Mouse (Mus musculus) cerebellum, adult 18-20 months (tissue): Measurements from ENCODE around the gene Phactr3.
"Not testable (repeated sequence)": the region's sequence is repeated elsewhere in the genome, so short reads cannot be mapped to it uniquely, and the experiment has no call there.

Experiments
- DNase-seq, 2 experiments: peaks; one replicate each; pipeline ENCODE4 v3.0.0; 2021

Phactr3 gene

GRCm38 (mm10) chr2:178337878-178338277, 219.1 kb downstream of the Phactr3 start:
- no peak for DNase-seq

- DNase-seq, result peak in 1 of 2 experiments; percentile 44
These were observed 220.3 kb downstream of the Phactr3 start for GRCm38 (mm10) chr2:178339044-178339443.

GRCm38 (mm10) chr2:178342105-178342504, 223.3 kb downstream of the Phactr3 start:
- not testable (repeated sequence) for DNase-seq

GRCm38 (mm10) chr2:178342597-178342996, 223.8 kb downstream of the Phactr3 start:
- DNase-seq, result no peak
